Mouse (Mus musculus): ENCODE data around the gene Akap13. TPM values are rescaled to one million over a fixed set of nuclear protein-coding genes. Genes with fewer than 3 reads are reported as not detected.

Akap13 gene
- polyA plus RNA-seq, 1 experiment: 107 TPM

DNA sequence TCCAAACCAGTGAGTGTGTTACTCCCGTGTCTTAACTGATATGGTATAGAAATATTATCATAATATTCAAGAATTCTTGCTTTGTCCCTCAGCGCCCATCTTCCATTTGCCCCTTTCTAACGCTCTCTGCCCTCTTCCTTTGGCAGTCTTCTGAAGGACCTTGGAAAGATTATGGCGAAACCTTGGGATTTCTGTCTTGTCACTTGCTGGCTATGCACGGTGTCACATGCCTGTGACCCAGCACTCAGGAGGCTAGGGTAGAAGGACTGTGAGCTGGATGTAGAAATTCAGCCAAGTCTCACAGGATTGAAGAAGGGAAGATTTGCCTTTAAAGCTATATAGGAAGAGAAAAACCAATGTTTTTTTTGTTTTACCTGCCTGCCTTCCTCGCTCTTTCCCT is 212.2 kb downstream of the Akap13 start:
- no peak overlapping the region for H3K27ac ChIP-seq (ENCODE audit: control insufficient read depth, insufficient read depth, low read depth, low read length, poor library complexity)

GRCm38 (mm10) chr7:75668396-75668795 is 213.1 kb downstream of the Akap13 start:
- WGBS: 91% methylated on average over 1 of the region's 1 CpGs
- TF ChIP-seq POLR2A (IDR thresholded peaks at IDR 0.05; ENCODE audit: borderline replicate concordance, control insufficient read depth, low read depth, low read length) (no peak), CTCF (IDR thresholded peaks at IDR 0.05; ENCODE audit: control insufficient read depth, insufficient read depth, low read length) (no peak)
- Histone ChIP-seq H3K4me3 (replicated peaks; ENCODE audit: control insufficient read depth, low read depth, low read length) (no peak overlapping the region), H3K4me1 (ENCODE audit: control insufficient read depth, insufficient read depth, low read length) (peaks cover 1% of the 10 kb centered on the region; the same call in 1 of the 2 replicates), H3K27ac (ENCODE audit: control insufficient read depth, insufficient read depth, low read depth, low read length, poor library complexity) (no peak overlapping the region)

More for the DNA sequence above, 212.2 kb downstream of the Akap13 start:
- peaks cover 1% of the 10 kb centered on the region; the same call in 1 of the 2 replicates for H3K4me1 ChIP-seq (ENCODE audit: control insufficient read depth, insufficient read depth, low read length)
- 75% methylated on average over 6 of the region's 6 CpGs for WGBS
- no peak for TF ChIP-seq CTCF (IDR thresholded peaks at IDR 0.05; ENCODE audit: control insufficient read depth, insufficient read depth, low read length)
- no peak for TF ChIP-seq POLR2A (IDR thresholded peaks at IDR 0.05; ENCODE audit: borderline replicate concordance, control insufficient read depth, low read depth, low read length)
- no peak overlapping the region for H3K4me3 ChIP-seq (replicated peaks; ENCODE audit: control insufficient read depth, low read depth, low read length)

- WGBS: 5% methylated on average over 6 of the region's 6 CpGs
- H3K4me1 ChIP-seq (ENCODE audit: control insufficient read depth, insufficient read depth, low read length): peaks cover 1% of the 10 kb centered on the region; the same call in 1 of the 2 replicates
- TF ChIP-seq CTCF (IDR thresholded peaks at IDR 0.05; ENCODE audit: control insufficient read depth, insufficient read depth, low read length): no peak
- no peak for TF ChIP-seq POLR2A (IDR thresholded peaks at IDR 0.05; ENCODE audit: borderline replicate concordance, control insufficient read depth, low read depth, low read length)
- no peak overlapping the region for H3K4me3 ChIP-seq (replicated peaks; ENCODE audit: control insufficient read depth, low read depth, low read length)
- no peak overlapping the region for H3K27ac ChIP-seq (ENCODE audit: control insufficient read depth, insufficient read depth, low read depth, low read length, poor library complexity)
Measured at GRCm38 (mm10) chr7:75669416-75669815, 214.1 kb downstream of the Akap13 start.

DNA sequence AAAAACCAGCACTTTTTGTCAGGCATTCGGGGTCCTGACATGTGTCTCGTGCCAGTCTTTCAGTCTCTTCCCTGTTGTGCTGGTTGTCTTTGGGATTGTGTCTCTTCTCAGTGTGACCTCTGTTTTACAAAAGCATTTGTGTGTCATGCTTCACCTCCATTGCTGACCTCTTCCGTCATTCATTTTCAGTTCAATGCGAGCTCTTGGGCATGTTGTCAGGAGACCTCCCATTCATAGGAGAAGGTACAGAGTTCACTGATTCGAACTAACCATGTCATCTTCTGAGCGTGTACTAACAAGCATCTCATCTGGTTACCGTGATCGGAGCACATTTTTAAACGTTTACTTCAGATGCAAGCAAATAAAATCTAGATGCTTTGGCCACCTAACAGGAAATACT is 224.3 kb downstream of the Akap13 start:
- TF ChIP-seq CTCF (IDR thresholded peaks at IDR 0.05; ENCODE audit: control insufficient read depth, insufficient read depth, low read length) (no peak), POLR2A (IDR thresholded peaks at IDR 0.05; ENCODE audit: borderline replicate concordance, control insufficient read depth, low read depth, low read length) (no peak)
- WGBS: 91% methylated on average over 9 of the region's 9 CpGs
- Histone ChIP-seq H3K4me3 (replicated peaks; ENCODE audit: control insufficient read depth, low read depth, low read length) (no peak overlapping the region), H3K4me1 (ENCODE audit: control insufficient read depth, insufficient read depth, low read length) (no peaks in the 10 kb centered on the region), H3K27ac (ENCODE audit: control insufficient read depth, insufficient read depth, low read depth, low read length, poor library complexity) (no peak overlapping the region)

DNA sequence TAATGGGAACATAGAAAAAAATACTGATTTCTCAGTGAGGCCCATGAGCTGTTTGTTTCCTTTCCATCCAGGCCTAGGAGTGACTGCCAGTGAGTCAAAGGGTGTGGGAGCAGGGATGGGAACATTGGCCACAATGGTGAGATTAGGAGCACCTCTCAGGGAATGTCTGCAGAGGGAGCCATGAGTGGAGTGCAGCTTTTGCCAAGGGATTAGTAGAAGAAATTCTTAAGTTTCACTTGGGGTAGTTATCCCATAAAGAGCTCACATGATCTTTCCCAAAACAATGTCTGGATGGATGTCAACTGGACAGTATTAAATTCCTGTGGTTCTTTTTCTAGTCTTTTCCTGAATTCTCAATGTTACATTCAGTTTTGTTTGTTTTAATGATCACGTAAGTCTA is 227.6 kb downstream of the Akap13 start:
- Histone ChIP-seq H3K27ac (ENCODE audit: control insufficient read depth, insufficient read depth, low read depth, low read length, poor library complexity) (no peak overlapping the region), H3K4me3 (replicated peaks; ENCODE audit: control insufficient read depth, low read depth, low read length) (no peak overlapping the region), H3K4me1 (ENCODE audit: control insufficient read depth, insufficient read depth, low read length) (no peaks in the 10 kb centered on the region; the same call in 1 of the 2 replicates)
- TF ChIP-seq CTCF (IDR thresholded peaks at IDR 0.05; ENCODE audit: control insufficient read depth, insufficient read depth, low read length) (no peak), POLR2A (IDR thresholded peaks at IDR 0.05; ENCODE audit: borderline replicate concordance, control insufficient read depth, low read depth, low read length) (no peak)
- 97% methylated on average over 1 of the region's 1 CpGs for WGBS

GRCm38 (mm10) chr7:75683410-75683809 is 228.1 kb downstream of the Akap13 start:
- Histone ChIP-seq H3K4me1 (ENCODE audit: control insufficient read depth, insufficient read depth, low read length) (no peaks in the 10 kb centered on the region; the same call in 1 of the 2 replicates), H3K4me3 (replicated peaks; ENCODE audit: control insufficient read depth, low read depth, low read length) (no peak overlapping the region), H3K27ac (ENCODE audit: control insufficient read depth, insufficient read depth, low read depth, low read length, poor library complexity) (no peak overlapping the region)
- WGBS: 89% methylated on average over 6 of the region's 6 CpGs
- TF ChIP-seq POLR2A (IDR thresholded peaks at IDR 0.05; ENCODE audit: borderline replicate concordance, control insufficient read depth, low read depth, low read length): no peak
- no peak for TF ChIP-seq CTCF (IDR thresholded peaks at IDR 0.05; ENCODE audit: control insufficient read depth, insufficient read depth, low read length)

DNA sequence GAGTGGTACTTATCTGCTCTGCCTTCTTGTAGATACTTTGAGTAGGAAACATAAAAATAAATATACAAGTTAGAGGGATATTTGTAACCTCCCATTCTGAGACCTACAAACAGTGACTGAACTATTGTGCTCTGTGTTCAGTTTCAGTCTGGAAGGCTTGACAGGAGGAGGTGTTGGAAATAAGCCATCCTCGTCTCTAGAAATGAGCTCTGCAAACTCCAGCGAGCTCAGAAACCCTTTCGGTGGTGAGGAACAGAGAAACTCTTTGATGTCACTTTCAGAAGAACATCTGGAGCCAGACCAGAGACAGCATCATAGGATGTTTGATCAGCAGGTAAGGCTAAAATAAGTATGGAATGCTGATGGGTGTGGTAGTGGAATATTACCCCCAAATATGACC is 229.6 kb downstream of the Akap13 start:
- WGBS: 66% methylated on average over 3 of the region's 3 CpGs
- Histone ChIP-seq H3K4me1 (ENCODE audit: control insufficient read depth, insufficient read depth, low read length) (no peaks in the 10 kb centered on the region; the same call in 1 of the 2 replicates), H3K27ac (ENCODE audit: control insufficient read depth, insufficient read depth, low read depth, low read length, poor library complexity) (no peak overlapping the region), H3K4me3 (replicated peaks; ENCODE audit: control insufficient read depth, low read depth, low read length) (no peak overlapping the region)
- TF ChIP-seq CTCF (IDR thresholded peaks at IDR 0.05; ENCODE audit: control insufficient read depth, insufficient read depth, low read length) (no peak), POLR2A (IDR thresholded peaks at IDR 0.05; ENCODE audit: borderline replicate concordance, control insufficient read depth, low read depth, low read length) (no peak)

DNA sequence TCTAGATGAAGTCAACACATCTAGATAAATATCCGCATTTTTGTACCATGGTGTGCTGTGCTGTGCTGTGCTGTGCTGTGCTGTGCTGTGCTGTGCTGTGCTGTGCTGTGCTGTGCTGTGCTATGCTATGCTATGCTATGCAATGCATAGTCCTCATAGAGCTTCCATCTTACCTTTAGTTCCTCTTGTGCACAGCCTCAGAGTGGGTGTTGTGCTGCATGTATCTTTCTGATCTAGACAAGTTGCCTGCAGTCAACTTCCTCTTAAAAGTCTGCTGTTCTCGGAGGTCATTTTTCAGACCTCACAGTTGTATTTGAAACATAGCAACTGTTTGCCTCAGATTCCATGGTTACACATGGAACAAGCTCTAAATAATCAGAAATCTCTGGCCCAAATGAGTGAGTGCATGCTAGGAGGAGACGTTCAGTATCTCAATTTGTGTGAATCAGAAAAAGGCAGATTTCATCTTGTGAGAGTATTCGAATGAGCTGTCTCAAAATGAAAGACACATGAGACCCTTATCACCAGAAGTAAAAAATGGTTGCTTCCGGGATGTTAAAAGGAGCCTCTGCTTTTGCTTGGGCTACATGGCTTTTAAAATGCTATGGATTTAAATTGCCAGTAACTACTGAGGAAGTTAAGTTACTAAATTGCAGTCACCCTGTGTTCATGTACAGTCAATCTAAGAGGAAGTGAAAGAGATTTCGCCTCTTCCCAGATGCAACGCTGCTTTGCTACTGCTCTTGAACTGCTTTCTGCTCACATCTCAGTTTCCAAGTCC is 230.9 kb downstream of the Akap13 start:
- peak overlapping the region; percentile 67 for H3K27ac ChIP-seq (ENCODE audit: control insufficient read depth, insufficient read depth, low read depth, low read length, poor library complexity)
- TF ChIP-seq CTCF (IDR thresholded peaks at IDR 0.05; ENCODE audit: control insufficient read depth, insufficient read depth, low read length) (no peak), POLR2A (IDR thresholded peaks at IDR 0.05; ENCODE audit: borderline replicate concordance, control insufficient read depth, low read depth, low read length) (no peak)
- H3K4me1 ChIP-seq (ENCODE audit: control insufficient read depth, insufficient read depth, low read length): no peaks in the 10 kb centered on the region; the same call in 1 of the 2 replicates
- H3K4me3 ChIP-seq (replicated peaks; ENCODE audit: control insufficient read depth, low read depth, low read length): no peak overlapping the region
- 17% methylated on average over 7 of the region's 7 CpGs for WGBS

All from bone marrow, adult 2 months (tissue).